Mouse (Mus musculus) embryonic fibroblast, embryonic 13.5 days (primary cell): Measurements from ENCODE around the gene Dnm3.

Source experiments
- CTCF ChIP-seq: IDR thresholded peaks from 2 replicates; pipeline ENCODE4 v1.5.1; 2011; ENCODE audit warnings: mild to moderate bottlenecking, control low read depth, low read length, moderate library complexity, borderline replicate concordance; ENCODE audit not compliant: insufficient read depth
- POLR2A ChIP-seq: IDR thresholded peaks from 2 replicates; pipeline ENCODE4 v1.6.1; 2011; ENCODE audit warnings: low read depth, mild to moderate bottlenecking, control low read depth, low read length, moderate library complexity

- no peak for TF ChIP-seq CTCF
- no peak for TF ChIP-seq POLR2A
Measured at GRCm38 (mm10) chr1:162281981-162282381, 195.9 kb downstream of the Dnm3 start.
